Mouse (Mus musculus) midbrain, embryonic 11.5 days (tissue): ENCODE data around the gene Pir. TPM values are rescaled to one million over a fixed set of nuclear protein-coding genes. Genes with fewer than 3 reads are reported as not detected.

Experiments used
- ATAC-seq: fragments of 200-750 bp; cut with Nextera tagmentation; 2 replicates; pipeline ENCODE4 v1.8.0; 2017; ENCODE audit warnings: moderate TSS enrichment, moderate library complexity; ENCODE audit not compliant: low FRiP score
- DNase-seq: peaks from one replicate; pipeline ENCODE4 v3.0.0; 2015; ENCODE audit warnings: low spot score; ENCODE audit errors: missing footprints
- H3K27ac ChIP-seq: fragments of 300-500 bp; sonication (generic); 2 replicates; pipeline ENCODE4 v1.5.1; 2014; ENCODE audit warnings: low read depth, low read length
- H3K27me3 ChIP-seq: fragments of 300-500 bp; sonication (generic); 2 replicates; pipeline ENCODE4 v1.6.1; 2014; ENCODE audit warnings: mild to moderate bottlenecking, low read length, moderate library complexity, mixed read lengths; ENCODE audit not compliant: control insufficient read depth, insufficient read depth
- H3K36me3 ChIP-seq: fragments of 300-500 bp; sonication (generic); 2 replicates; pipeline ENCODE4 v1.6.1; 2014; ENCODE audit warnings: mild to moderate bottlenecking, low read length, moderate library complexity, mixed read lengths; ENCODE audit not compliant: control insufficient read depth, insufficient read depth
- H3K4me1 ChIP-seq: fragments of 300-500 bp; sonication (generic); 2 replicates; pipeline ENCODE4 v1.6.1; 2014; ENCODE audit warnings: low read length; ENCODE audit not compliant: control insufficient read depth, insufficient read depth
- H3K4me2 ChIP-seq: fragments of 300-500 bp; sonication (generic); 2 replicates; pipeline ENCODE4 v1.6.1; 2014; ENCODE audit warnings: mild to moderate bottlenecking, moderate library complexity
- H3K4me3 ChIP-seq: fragments of 300-500 bp; sonication (generic); 2 replicates; pipeline ENCODE4 v1.5.1; 2014; ENCODE audit warnings: low read depth, low read length
- H3K9ac ChIP-seq: fragments of 300-500 bp; sonication (generic); 2 replicates; pipeline ENCODE4 v1.6.1; 2014; ENCODE audit warnings: low read length
- H3K9me3 ChIP-seq: fragments of 300-500 bp; sonication (generic); 2 replicates; pipeline ENCODE4 v1.6.1; 2016; ENCODE audit warnings: low read length; ENCODE audit not compliant: control insufficient read depth
- WGBS: fragments of 180-500 bp; shearing (Covaris S2); extraction: QIAGEN DNeasy Blood & Tissue Kit; methylation state at CpG from one replicate; pipeline ENCODE4 v1.1.7; 2014; 5-methylcytosine and 5-hydroxymethylcytosine counted together
- polyA plus RNA-seq: library from polyadenylated mRNA; unstranded; fragments of >200 nt; fragmentation: Nextera tagmentation; extraction: Ambion mirVana; gene quantifications from 2 replicates; pipeline ENCODE4 v1.2.1, GENCODE M21; 2014

Gene Pir
- polyA plus RNA-seq, 1 experiment from 2014 or later, result 6.7 TPM

- Histone ChIP-seq H3K36me3 (no peaks in the 10 kb centered on the region), H3K9ac (no peak overlapping the region), H3K9me3 (no peaks in the 10 kb centered on the region), H3K27me3 (peaks cover 4% of the 10 kb centered on the region; the same call in 1 of the 2 replicates), H3K4me2 (no peak overlapping the region), H3K4me3 (no peak overlapping the region), H3K27ac (no peak overlapping the region), H3K4me1 (no peaks in the 10 kb centered on the region)
- 50% methylated on average over 1 of the region's 1 CpGs for WGBS
- ATAC-seq (no peak), DNase-seq (no peak)
Observed at GRCm38 (mm10) chrX:164264861-164265260, 4.3 kb upstream of the Pir start.

GRCm38 (mm10) chrX:164270603-164271002 is 1.4 kb downstream of the Pir start:
- Histone ChIP-seq H3K36me3 (no peaks in the 10 kb centered on the region), H3K4me1 (no peaks in the 10 kb centered on the region), H3K27ac (no peak overlapping the region), H3K9ac (no peak overlapping the region), H3K9me3 (no peaks in the 10 kb centered on the region), H3K4me2 (no peak overlapping the region), H3K4me3 (no peak overlapping the region), H3K27me3 (peaks cover 2% of the 10 kb centered on the region; the same call in 1 of the 2 replicates)
- DNase-seq, result no peak
- 87% methylated on average over 3 of the region's 3 CpGs for WGBS
- ATAC-seq, result no peak

- ATAC-seq (no peak), DNase-seq (no peak)
- WGBS, result 63% methylated on average over 3 of the region's 3 CpGs
- no peaks in the 10 kb centered on the region for H3K9me3 ChIP-seq
- no peaks in the 10 kb centered on the region for H3K4me1 ChIP-seq
- H3K27me3 ChIP-seq, result no peaks in the 10 kb centered on the region; the same call in 1 of the 2 replicates
- no peak overlapping the region for H3K27ac ChIP-seq
- H3K36me3 ChIP-seq, result no peaks in the 10 kb centered on the region
- no peak overlapping the region for H3K9ac ChIP-seq
- no peak overlapping the region for H3K4me3 ChIP-seq
- H3K4me2 ChIP-seq, result no peak overlapping the region
Observed at GRCm38 (mm10) chrX:164275536-164275935, 6.4 kb downstream of the Pir start.

- no peaks in the 10 kb centered on the region; the same call in 1 of the 2 replicates for H3K27me3 ChIP-seq
- 77% methylated on average over 7 of the region's 7 CpGs for WGBS
- DNase-seq, result no peak
- H3K27ac ChIP-seq, result no peak overlapping the region
- no peak overlapping the region for H3K9ac ChIP-seq
- no peaks in the 10 kb centered on the region for H3K36me3 ChIP-seq
- no peaks in the 10 kb centered on the region for H3K9me3 ChIP-seq
- no peak overlapping the region for H3K4me2 ChIP-seq
- H3K4me3 ChIP-seq, result no peak overlapping the region
- no peaks in the 10 kb centered on the region for H3K4me1 ChIP-seq
- no peak for ATAC-seq
Observed at GRCm38 (mm10) chrX:164280918-164281647, 11.9 kb downstream of the Pir start.

- Histone ChIP-seq H3K4me2 (no peak overlapping the region), H3K9me3 (no peaks in the 10 kb centered on the region), H3K9ac (no peak overlapping the region), H3K4me3 (no peak overlapping the region), H3K36me3 (no peaks in the 10 kb centered on the region), H3K27me3 (no peaks in the 10 kb centered on the region), H3K27ac (no peak overlapping the region), H3K4me1 (no peaks in the 10 kb centered on the region)
- no peak for ATAC-seq
- WGBS, result 87% methylated on average over 4 of the region's 4 CpGs
- DNase-seq, result no peak
Observed at GRCm38 (mm10) chrX:164283808-164284207, 14.6 kb downstream of the Pir start.

GRCm38 (mm10) chrX:164287077-164287476 is 17.9 kb downstream of the Pir start:
- Histone ChIP-seq H3K9ac (no peak overlapping the region), H3K9me3 (no peaks in the 10 kb centered on the region), H3K36me3 (no peaks in the 10 kb centered on the region), H3K4me1 (no peaks in the 10 kb centered on the region), H3K27ac (no peak overlapping the region), H3K4me2 (no peak overlapping the region), H3K27me3 (no peaks in the 10 kb centered on the region), H3K4me3 (no peak overlapping the region)
- ATAC-seq (no peak), DNase-seq (no peak)
- WGBS, result 68% methylated on average over 3 of the region's 3 CpGs

GRCm38 (mm10) chrX:164291147-164291546 is 22.0 kb downstream of the Pir start:
- no peaks in the 10 kb centered on the region for H3K4me1 ChIP-seq
- no peaks in the 10 kb centered on the region for H3K9me3 ChIP-seq
- no peak for ATAC-seq
- no peak overlapping the region for H3K27ac ChIP-seq
- H3K27me3 ChIP-seq, result no peaks in the 10 kb centered on the region
- no peaks in the 10 kb centered on the region for H3K36me3 ChIP-seq
- H3K4me3 ChIP-seq, result no peak overlapping the region
- 71% methylated on average over 5 of the region's 5 CpGs for WGBS
- no peak overlapping the region for H3K9ac ChIP-seq
- H3K4me2 ChIP-seq, result no peak overlapping the region
- DNase-seq, result no peak

GRCm38 (mm10) chrX:164306250-164306649 is 37.1 kb downstream of the Pir start:
- no peak for DNase-seq
- H3K27me3 ChIP-seq, result peaks cover 2% of the 10 kb centered on the region
- H3K4me3 ChIP-seq, result no peak overlapping the region
- H3K4me1 ChIP-seq, result no peaks in the 10 kb centered on the region
- H3K36me3 ChIP-seq, result no peaks in the 10 kb centered on the region
- H3K9ac ChIP-seq, result no peak overlapping the region
- H3K9me3 ChIP-seq, result no peaks in the 10 kb centered on the region
- no peak overlapping the region for H3K27ac ChIP-seq
- H3K4me2 ChIP-seq, result no peak overlapping the region
- 72% methylated on average over 2 of the region's 2 CpGs for WGBS
- no peak for ATAC-seq

GRCm38 (mm10) chrX:164313876-164314275 is 44.7 kb downstream of the Pir start:
- Histone ChIP-seq H3K36me3 (no peaks in the 10 kb centered on the region), H3K4me3 (no peak overlapping the region), H3K27ac (no peak overlapping the region), H3K9me3 (no peaks in the 10 kb centered on the region), H3K4me2 (no peak overlapping the region), H3K9ac (no peak overlapping the region), H3K4me1 (no peaks in the 10 kb centered on the region), H3K27me3 (peaks cover 3% of the 10 kb centered on the region; the same call in 1 of the 2 replicates)
- DNase-seq (no peak), ATAC-seq (no peak)
- WGBS, result 90% methylated on average over 1 of the region's 1 CpGs
